Mouse (Mus musculus): Measurements from ENCODE around the gene Ngp. TPM values are rescaled to one million over a fixed set of nuclear protein-coding genes. Genes with fewer than 3 reads are reported as not detected.

Ngp gene
- polyA plus RNA-seq, 1 experiment from 2014 or later = 2.8 TPM

- no peak overlapping the region for H3K27ac ChIP-seq (replicated peaks)
- H3K27me3 ChIP-seq = no peaks in the 10 kb centered on the region
- 77% methylated on average over 15 of the region's 15 CpGs for WGBS
- H3K4me1 ChIP-seq (replicated peaks) = no peaks in the 10 kb centered on the region; the same call in 1 of the 2 replicates
- H3K4me2 ChIP-seq = no peak overlapping the region
- no peak overlapping the region for H3K4me3 ChIP-seq
- H3K9ac ChIP-seq = 0 out of 2 replicates have a peak overlapping the region, but pooled peaks have one; percentile 8
- no peaks in the 10 kb centered on the region for H3K9me3 ChIP-seq
- peaks cover 37% of the 10 kb centered on the region for H3K36me3 ChIP-seq
- ATAC-seq (ENCODE audit: low read depth) = no peak; the same call in 1 of the 2 replicates
These were observed 28.8 kb downstream of the Ngp start for GRCm38 (mm10) chr9:110448356-110448755.

GRCm38 (mm10) chr9:110448857-110449617 lies 29.5 kb downstream of the Ngp start:
- ATAC-seq (ENCODE audit: low read depth) = peak; percentile 86
- no peak overlapping the region for H3K9ac ChIP-seq
- no peaks in the 10 kb centered on the region for H3K27me3 ChIP-seq
- H3K4me2 ChIP-seq = no peak overlapping the region
- H3K4me1 ChIP-seq (replicated peaks) = no peaks in the 10 kb centered on the region; the same call in 1 of the 2 replicates
- H3K27ac ChIP-seq (replicated peaks) = 0 out of 2 replicates have a peak overlapping the region, but pooled peaks have one; percentile 23
- H3K9me3 ChIP-seq = no peaks in the 10 kb centered on the region
- H3K4me3 ChIP-seq = no peak overlapping the region
- 38% methylated on average over 11 of the region's 11 CpGs for WGBS
- peaks cover 35% of the 10 kb centered on the region for H3K36me3 ChIP-seq

GRCm38 (mm10) chr9:110452523-110452922 lies 33.0 kb downstream of the Ngp start:
- Histone ChIP-seq H3K27ac (replicated peaks) (no peak overlapping the region), H3K27me3 (no peaks in the 10 kb centered on the region), H3K36me3 (peaks cover 28% of the 10 kb centered on the region), H3K4me2 (no peak overlapping the region), H3K9me3 (no peaks in the 10 kb centered on the region), H3K4me1 (replicated peaks) (no peaks in the 10 kb centered on the region; the same call in 1 of the 2 replicates), H3K4me3 (no peak overlapping the region), H3K9ac (no peak overlapping the region)
- WGBS = 87% methylated on average over 3 of the region's 3 CpGs
- ATAC-seq (ENCODE audit: low read depth) = no peak

- peaks cover 7% of the 10 kb centered on the region for H3K36me3 ChIP-seq
- no peak overlapping the region for H3K27ac ChIP-seq (replicated peaks)
- no peaks in the 10 kb centered on the region for H3K27me3 ChIP-seq
- no peak overlapping the region for H3K9ac ChIP-seq
- 82% methylated on average over 3 of the region's 3 CpGs for WGBS
- no peak for ATAC-seq (ENCODE audit: low read depth)
- no peaks in the 10 kb centered on the region for H3K9me3 ChIP-seq
- H3K4me3 ChIP-seq = no peak overlapping the region
- no peaks in the 10 kb centered on the region for H3K4me1 ChIP-seq (replicated peaks)
- no peak overlapping the region for H3K4me2 ChIP-seq
These were observed 38.4 kb downstream of the Ngp start for GRCm38 (mm10) chr9:110457926-110458325.

- no peak overlapping the region for H3K27ac ChIP-seq (replicated peaks)
- 82% methylated on average over 2 of the region's 2 CpGs for WGBS
- no peak overlapping the region for H3K4me2 ChIP-seq
- ATAC-seq (ENCODE audit: low read depth) = no peak
- H3K9ac ChIP-seq = no peak overlapping the region
- H3K9me3 ChIP-seq = no peaks in the 10 kb centered on the region
- H3K36me3 ChIP-seq = peaks cover 7% of the 10 kb centered on the region
- no peak overlapping the region for H3K4me3 ChIP-seq
- H3K4me1 ChIP-seq (replicated peaks) = no peaks in the 10 kb centered on the region
- no peaks in the 10 kb centered on the region for H3K27me3 ChIP-seq
These were observed 39.7 kb downstream of the Ngp start for GRCm38 (mm10) chr9:110459145-110459727.

GRCm38 (mm10) chr9:110460884-110461815 lies 41.6 kb downstream of the Ngp start:
- H3K27me3 ChIP-seq = no peaks in the 10 kb centered on the region
- WGBS = 88% methylated on average over 18 of the region's 18 CpGs
- H3K4me3 ChIP-seq = no peak overlapping the region
- ATAC-seq (ENCODE audit: low read depth) = no peak
- no peaks in the 10 kb centered on the region for H3K4me1 ChIP-seq (replicated peaks)
- H3K27ac ChIP-seq (replicated peaks) = no peak overlapping the region
- H3K9me3 ChIP-seq = no peaks in the 10 kb centered on the region
- H3K9ac ChIP-seq = no peak overlapping the region
- no peak overlapping the region for H3K4me2 ChIP-seq
- H3K36me3 ChIP-seq = no peaks in the 10 kb centered on the region

- no peak overlapping the region for H3K4me3 ChIP-seq
- no peak overlapping the region for H3K27ac ChIP-seq (replicated peaks)
- H3K27me3 ChIP-seq = no peaks in the 10 kb centered on the region
- H3K4me2 ChIP-seq = no peak overlapping the region
- no peaks in the 10 kb centered on the region for H3K9me3 ChIP-seq
- H3K9ac ChIP-seq = no peak overlapping the region
- no peak for ATAC-seq (ENCODE audit: low read depth)
- H3K36me3 ChIP-seq = no peaks in the 10 kb centered on the region
- WGBS = 92% methylated on average over 7 of the region's 7 CpGs
- no peaks in the 10 kb centered on the region for H3K4me1 ChIP-seq (replicated peaks)
These were observed 42.8 kb downstream of the Ngp start for GRCm38 (mm10) chr9:110462321-110462720.

- Histone ChIP-seq H3K4me3 (no peak overlapping the region), H3K9ac (no peak overlapping the region), H3K4me2 (no peak overlapping the region), H3K4me1 (replicated peaks) (no peaks in the 10 kb centered on the region), H3K9me3 (no peaks in the 10 kb centered on the region), H3K36me3 (peaks cover 7% of the 10 kb centered on the region; the same call in 1 of the 2 replicates), H3K27me3 (no peaks in the 10 kb centered on the region), H3K27ac (replicated peaks) (no peak overlapping the region)
- 96% methylated on average over 6 of the region's 6 CpGs for WGBS
- no peak for ATAC-seq (ENCODE audit: low read depth)
These were observed 44.5 kb downstream of the Ngp start for GRCm38 (mm10) chr9:110463983-110464591.

GRCm38 (mm10) chr9:110465336-110465735 lies 45.8 kb downstream of the Ngp start:
- no peaks in the 10 kb centered on the region for H3K4me1 ChIP-seq (replicated peaks)
- H3K27me3 ChIP-seq = no peaks in the 10 kb centered on the region
- no peak overlapping the region for H3K4me3 ChIP-seq
- no peak overlapping the region for H3K9ac ChIP-seq
- 93% methylated on average over 6 of the region's 6 CpGs for WGBS
- H3K4me2 ChIP-seq = no peak overlapping the region
- no peaks in the 10 kb centered on the region for H3K9me3 ChIP-seq
- ATAC-seq (ENCODE audit: low read depth) = no peak
- H3K27ac ChIP-seq (replicated peaks) = no peak overlapping the region
- H3K36me3 ChIP-seq = peaks cover 7% of the 10 kb centered on the region; the same call in 1 of the 2 replicates

- H3K4me1 ChIP-seq (replicated peaks) = no peaks in the 10 kb centered on the region
- no peak overlapping the region for H3K4me2 ChIP-seq
- no peak overlapping the region for H3K4me3 ChIP-seq
- H3K9me3 ChIP-seq = no peaks in the 10 kb centered on the region
- H3K27me3 ChIP-seq = no peaks in the 10 kb centered on the region
- no peak overlapping the region for H3K27ac ChIP-seq (replicated peaks)
- 90% methylated on average over 3 of the region's 3 CpGs for WGBS
- H3K9ac ChIP-seq = no peak overlapping the region
- no peak for ATAC-seq (ENCODE audit: low read depth)
- H3K36me3 ChIP-seq = peaks cover 7% of the 10 kb centered on the region; the same call in 1 of the 2 replicates
These were observed 46.6 kb downstream of the Ngp start for GRCm38 (mm10) chr9:110466179-110466578.

Data from neural tube, embryonic 13.5 days (tissue).